Mouse (Mus musculus): ENCODE measurements around the gene Nrxn2. TPM values are rescaled to one million over a fixed set of nuclear protein-coding genes. Genes with fewer than 3 reads are reported as not detected.

Nrxn2 gene
- total RNA-seq, 1 experiment from 2014 or later = 12.7 TPM

Small RNA genes lying within 50 kb of the gene (microRNA-seq; reads per million reads assigned to microRNA genes)
- gene Gm26460 = 0 reads per million in 2 experiments

Other genes with a start within 250 kb of the Nrxn2 start
- gene Majin, start 234.3 kb upstream of the Nrxn2 start, total RNA-seq (2021) = 0.76 and 2.9 TPM in 2 replicates
- gene Gpha2, start 192.4 kb upstream of the Nrxn2 start, total RNA-seq (2021) = 20.1 and 25.8 TPM in 2 replicates
- gene Ppp2r5b, start 182.9 kb upstream of the Nrxn2 start, total RNA-seq (2021) = 95.5 and 103 TPM in 2 replicates
- gene Atg2a, start 177.1 kb upstream of the Nrxn2 start, total RNA-seq (2021) = 33.8 and 47.0 TPM in 2 replicates
- gene Ehd1, start 142.0 kb upstream of the Nrxn2 start, total RNA-seq (2021) = 101 and 126 TPM in 2 replicates
- gene Cdc42bpg, start 112.3 kb upstream of the Nrxn2 start, total RNA-seq (2021) = 22.8 and 34.2 TPM in 2 replicates
- gene Men1, start 83.8 kb upstream of the Nrxn2 start, total RNA-seq (2021) = 60.1 and 69.7 TPM in 2 replicates
- 44.7 and 56.3 TPM in 2 replicates for gene Map4k2, start 77.6 kb upstream of the Nrxn2 start, total RNA-seq (2021)
- gene Sf1, start 55.0 kb upstream of the Nrxn2 start, total RNA-seq (2021) = 211 and 245 TPM in 2 replicates
- 61.6 and 85.9 TPM in 2 replicates for gene Pygm, start 34.3 kb upstream of the Nrxn2 start, total RNA-seq (2021)
- 37.6 and 39.5 TPM in 2 replicates for gene Rasgrp2, start 19.4 kb upstream of the Nrxn2 start, total RNA-seq (2021)
- gene Slc22a12, start 124.3 kb downstream of the Nrxn2 start, total RNA-seq (2021) = not detected in 2 replicates

Data from adrenal gland, postnatal 25 days (tissue).